Comparison of ENCODE assay signal across 1 mouse cellular context in the genomic region with DNA sequence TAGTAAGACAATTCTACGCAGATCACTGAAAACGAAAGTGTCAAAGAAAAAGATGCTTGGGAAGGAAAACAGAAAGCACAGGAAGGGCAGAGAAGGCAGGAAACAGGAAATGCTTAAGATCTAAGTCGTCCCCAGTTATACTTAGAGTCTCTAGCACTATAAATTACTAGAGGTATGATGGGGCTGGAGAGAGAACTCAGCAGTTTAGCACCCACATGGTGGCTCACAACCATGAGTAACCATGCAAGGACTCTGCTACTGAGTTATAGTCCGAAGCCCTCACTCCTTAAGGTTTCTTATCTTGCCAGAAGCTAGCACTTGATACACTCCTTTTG.
TF ChIP-seq lines count a peak whose summit lies in the region.

No protein-coding gene starts in this region.

TF ChIP-seq in MEL, 35 proteins besides CTCF, POLR2A, EP300 and RAD21:
- TF ChIP-seq TBP (IDR thresholded peaks at IDR 0.05; ENCODE audit: low read depth, low read length) (no peak), HCFC1 (IDR thresholded peaks at IDR 0.05; ENCODE audit: low read depth, low read length) (no peak), MAZ (IDR thresholded peaks at IDR 0.05; ENCODE audit: low read depth, low read length) (no peak), POLR2AphosphoS2 (IDR thresholded peaks at IDR 0.05; ENCODE audit: low read length) (peak; percentile 73), SIN3A (IDR thresholded peaks at IDR 0.05; ENCODE audit: low read length) (no peak), GATA1 (IDR thresholded peaks at IDR 0.05; ENCODE audit: low read depth, low read length) (no peak), SMC3 (IDR thresholded peaks at IDR 0.05; ENCODE audit: low read depth, low read length) (no peak), MAFK (IDR thresholded peaks at IDR 0.05; ENCODE audit: borderline replicate concordance, low read depth, low read length) (no peak), CHD1 (IDR thresholded peaks at IDR 0.05; ENCODE audit: low read depth, low read length) (no peak), MEF2A (IDR thresholded peaks at IDR 0.05; ENCODE audit: extremely low read depth, insufficient replicate concordance, low read depth, low read length, poor library complexity, severe bottlenecking) (no peak), MYB (IDR thresholded peaks at IDR 0.05; ENCODE audit: low read depth, low read length) (0 out of 2 replicates have a peak, but pooled peaks have one; percentile 31), ZMIZ1 (IDR thresholded peaks at IDR 0.05; ENCODE audit: low read depth, low read length) (no peak; the same call in 1 of the 2 replicates), POLR2AphosphoS5 (IDR thresholded peaks at IDR 0.05; ENCODE audit: borderline replicate concordance, low read depth, low read length) (no peak), MYC (IDR thresholded peaks at IDR 0.05; ENCODE audit: low read depth, low read length) (0 out of 2 replicates have a peak, but pooled peaks have one; percentile 34), USF1 (IDR thresholded peaks at IDR 0.05; ENCODE audit: low read depth, low read length) (no peak), NELFE (IDR thresholded peaks at IDR 0.05; ENCODE audit: low read depth, low read length) (no peak), RCOR1 (IDR thresholded peaks at IDR 0.05; ENCODE audit: low read depth, low read length) (no peak), E2F4 (IDR thresholded peaks at IDR 0.05; ENCODE audit: borderline replicate concordance, low read depth, low read length) (no peak), ZKSCAN1 (IDR thresholded peaks at IDR 0.05; ENCODE audit: low read depth, low read length) (no peak), ZNF384 (IDR thresholded peaks at IDR 0.05; ENCODE audit: low read depth, low read length) (no peak), ETS1 (IDR thresholded peaks at IDR 0.05; ENCODE audit: low read depth, low read length) (0 out of 2 replicates have a peak, but pooled peaks have one; percentile 10), TCF12 (IDR thresholded peaks at IDR 0.05; ENCODE audit: low read depth, low read length) (no peak), GABPA (IDR thresholded peaks at IDR 0.05; ENCODE audit: low read depth, low read length) (no peak), MAX (IDR thresholded peaks at IDR 0.05; ENCODE audit: low read length) (0 out of 2 replicates have a peak, but pooled peaks have one; percentile 14), JUND (IDR thresholded peaks at IDR 0.05; ENCODE audit: low read depth, low read length) (no peak), ZC3H11A (IDR thresholded peaks at IDR 0.05; ENCODE audit: low read depth, low read length) (no peak), BHLHE40 (IDR thresholded peaks at IDR 0.05; ENCODE audit: borderline replicate concordance, low read depth, low read length) (no peak), ELF1 (IDR thresholded peaks at IDR 0.05; ENCODE audit: low read depth, low read length) (no peak), CHD2 (IDR thresholded peaks at IDR 0.05; ENCODE audit: low read length) (no peak; the same call in 1 of the 2 replicates), USF2 (IDR thresholded peaks at IDR 0.05; ENCODE audit: borderline replicate concordance in 1 of 2, insufficient read depth in 1 of 2, low read depth in 1 of 2, low read length in 2 of 2) (no peak)
